Mouse (Mus musculus) myocyte (in vitro differentiated cells): ENCODE measurements around the gene Ube2ql1. TPM values are rescaled to one million over a fixed set of nuclear protein-coding genes. Genes with fewer than 3 reads are reported as not detected.

Source experiments
- H3K27me3 ChIP-seq: one replicate; pipeline ENCODE4 v1.6.1; 2011; ENCODE audit not compliant: control insufficient read depth, insufficient read depth, insufficient read length
- H3K36me3 ChIP-seq: one replicate; pipeline ENCODE4 v1.6.1; 2011; ENCODE audit not compliant: control insufficient read depth, insufficient read depth
- H3K4me2 ChIP-seq: one replicate; pipeline ENCODE4 v1.6.1; 2011; ENCODE audit warnings: low read depth, control low read depth
- H3K4me3 ChIP-seq: one replicate; pipeline ENCODE4 v1.5.1; 2011; ENCODE audit warnings: mild to moderate bottlenecking, control low read depth, moderate library complexity
- H3K79me2 ChIP-seq: one replicate; pipeline ENCODE4 v1.6.1; 2011; ENCODE audit not compliant: control insufficient read depth, insufficient read depth
- H3ac ChIP-seq: one replicate; pipeline ENCODE4 v1.6.1; 2011; ENCODE audit not compliant: control insufficient read depth, insufficient read length
- CEBPB ChIP-seq: IDR thresholded peaks from 2 replicates; pipeline ENCODE4 v1.6.1; 2011; ENCODE audit warnings: mild to moderate bottlenecking, moderate library complexity; ENCODE audit not compliant: poor library complexity, insufficient read depth, severe bottlenecking
- E2F4 ChIP-seq: IDR thresholded peaks from one replicate; pipeline ENCODE4 v1.6.1; 2011; ENCODE audit warnings: mild to moderate bottlenecking, control low read depth, moderate library complexity; ENCODE audit not compliant: insufficient read depth
- MAX ChIP-seq: IDR thresholded peaks from one replicate; pipeline ENCODE4 v1.6.1; 2011; ENCODE audit warnings: low read depth, mild to moderate bottlenecking, control low read depth
- MYOD1 ChIP-seq, 3 experiments: IDR thresholded peaks; one replicate each; pipeline ENCODE4 v1.6.1; 2011; ENCODE audit warnings: control low read depth in 2 of 3, low read depth in 2 of 3, mild to moderate bottlenecking in 2 of 3, moderate library complexity in 1 of 3; ENCODE audit not compliant: insufficient read length in 2 of 3, control insufficient read depth in 1 of 3
- MYOG ChIP-seq, 3 experiments: IDR thresholded peaks; one replicate each; pipeline ENCODE4 v1.6.1; 2011; ENCODE audit warnings: control low read depth in 2 of 3, low read depth in 2 of 3, mild to moderate bottlenecking in 2 of 3; ENCODE audit not compliant: insufficient read length in 2 of 3, control insufficient read depth in 1 of 3, insufficient read depth in 1 of 3
- POLR2A ChIP-seq: IDR thresholded peaks from one replicate; pipeline ENCODE4 v1.6.1; 2011; ENCODE audit warnings: low read depth, mild to moderate bottlenecking, control low read depth, moderate library complexity; ENCODE audit not compliant: insufficient read length
- POLR2AphosphoS2 ChIP-seq: IDR thresholded peaks from one replicate; pipeline ENCODE4 v1.6.1; 2011; ENCODE audit warnings: low read depth, control low read depth; ENCODE audit not compliant: insufficient read length
- REST ChIP-seq: IDR thresholded peaks from one replicate; pipeline ENCODE4 v1.6.1; 2011; ENCODE audit warnings: mild to moderate bottlenecking, control low read depth, moderate library complexity; ENCODE audit not compliant: insufficient read depth, insufficient read length
- SRF ChIP-seq: IDR thresholded peaks from one replicate; pipeline ENCODE4 v1.6.1; 2011; ENCODE audit warnings: low read depth; ENCODE audit not compliant: control insufficient read depth, insufficient read length
- TCF12 ChIP-seq: IDR thresholded peaks from one replicate; pipeline ENCODE4 v1.6.1; 2011; ENCODE audit warnings: mild to moderate bottlenecking, control low read depth; ENCODE audit not compliant: poor library complexity, insufficient read depth, severe bottlenecking
- TCF3 ChIP-seq: IDR thresholded peaks from one replicate; pipeline ENCODE4 v1.6.1; 2011; ENCODE audit warnings: low read depth, control low read depth; ENCODE audit not compliant: insufficient read length
- USF1 ChIP-seq: IDR thresholded peaks from one replicate; pipeline ENCODE4 v1.6.1; 2011; ENCODE audit warnings: low read depth, mild to moderate bottlenecking, control low read depth, moderate library complexity
- polyA plus RNA-seq: library from polyadenylated mRNA; unstranded; fragments of >200 nt; fragmentation: generic; extraction: Trizol; gene quantifications from one replicate; pipeline ENCODE4 v1.2.1, GENCODE M21; 2012; ENCODE audit warnings: missing spikeins

The Ube2ql1 gene
- polyA plus RNA-seq, 1 experiment, result 0.02 TPM

DNA sequence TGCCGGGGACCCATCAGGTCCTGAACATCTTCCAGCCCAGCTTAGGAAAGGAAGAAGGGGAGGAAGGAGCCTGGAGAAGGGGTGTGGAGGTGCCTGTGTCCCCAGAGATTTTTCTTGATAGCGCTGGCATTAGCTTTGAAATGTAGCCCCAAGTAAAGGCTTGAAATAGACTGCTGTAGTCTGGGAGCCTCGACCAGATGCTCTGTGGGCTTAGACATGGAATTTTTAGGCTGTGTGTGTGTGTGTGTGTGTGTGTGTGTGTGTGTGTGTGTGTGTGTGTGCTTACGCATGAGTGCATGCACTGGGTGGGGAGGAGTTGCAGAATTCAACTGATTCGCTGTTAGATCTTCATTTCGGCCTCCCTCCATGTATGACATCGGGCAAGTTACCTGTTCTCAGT is 31.5 kb downstream of the Ube2ql1 start:
- no peak overlapping the region for H3K4me3 ChIP-seq
- no peak overlapping the region for H3ac ChIP-seq
- no peak overlapping the region for H3K4me2 ChIP-seq
- H3K79me2 ChIP-seq, result no peaks in the 10 kb centered on the region
- H3K36me3 ChIP-seq, result no peaks in the 10 kb centered on the region
- peaks cover 12% of the 10 kb centered on the region for H3K27me3 ChIP-seq
- TF ChIP-seq REST, result no peak
- no peak for TF ChIP-seq POLR2AphosphoS2
- no peak for TF ChIP-seq CEBPB
- no peak for TF ChIP-seq TCF3
- no peak for TF ChIP-seq E2F4
- TF ChIP-seq MYOG (IDR thresholded peaks at IDR 0.05; ENCODE audit: control insufficient read depth in 1 of 3, insufficient read depth in 1 of 3, insufficient read length in 2 of 3, low read depth in 2 of 3), result no peak
- TF ChIP-seq POLR2A, result no peak
- no peak for TF ChIP-seq MYOD1 (IDR thresholded peaks at IDR 0.05; ENCODE audit: control insufficient read depth in 1 of 3, insufficient read length in 2 of 3, low read depth in 2 of 3)

DNA sequence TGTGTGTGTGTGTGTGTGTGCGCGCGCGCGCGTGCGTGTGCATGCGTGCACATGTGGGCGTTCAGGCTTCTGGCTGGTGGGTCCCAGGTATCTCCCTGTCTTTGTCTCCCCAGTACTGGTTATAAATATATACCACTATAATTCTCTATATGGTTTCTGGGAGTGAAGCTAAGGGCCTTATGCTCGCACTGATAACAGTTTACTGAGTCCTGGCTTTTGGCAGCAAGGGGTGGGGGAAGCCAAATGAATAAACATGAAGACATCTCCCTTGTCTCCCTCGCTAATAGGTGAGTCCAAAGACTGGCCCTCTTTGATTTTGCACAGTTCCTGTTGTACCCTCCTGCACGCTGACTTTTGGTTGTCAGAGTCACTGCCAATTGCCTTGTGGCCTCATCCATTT is 32.2 kb downstream of the Ube2ql1 start:
- no peaks in the 10 kb centered on the region for H3K36me3 ChIP-seq
- no peak overlapping the region for H3ac ChIP-seq
- H3K4me2 ChIP-seq, result no peak overlapping the region
- H3K79me2 ChIP-seq, result no peaks in the 10 kb centered on the region
- H3K4me3 ChIP-seq, result no peak overlapping the region
- TF ChIP-seq POLR2AphosphoS2, result no peak
- TF ChIP-seq POLR2A, result no peak
- no peak for TF ChIP-seq USF1
- no peak for TF ChIP-seq E2F4
- no peak for TF ChIP-seq MYOG (IDR thresholded peaks at IDR 0.05; ENCODE audit: control insufficient read depth in 1 of 3, insufficient read depth in 1 of 3, insufficient read length in 2 of 3, low read depth in 2 of 3)
- TF ChIP-seq MAX, result no peak
- no peak for TF ChIP-seq MYOD1 (IDR thresholded peaks at IDR 0.05; ENCODE audit: control insufficient read depth in 1 of 3, insufficient read length in 2 of 3, low read depth in 2 of 3)
- TF ChIP-seq TCF12, result no peak
- no peak for TF ChIP-seq SRF
- no peak for TF ChIP-seq CEBPB
- no peak for TF ChIP-seq TCF3
- no peak for TF ChIP-seq REST
- peaks cover 14% of the 10 kb centered on the region for H3K27me3 ChIP-seq

DNA sequence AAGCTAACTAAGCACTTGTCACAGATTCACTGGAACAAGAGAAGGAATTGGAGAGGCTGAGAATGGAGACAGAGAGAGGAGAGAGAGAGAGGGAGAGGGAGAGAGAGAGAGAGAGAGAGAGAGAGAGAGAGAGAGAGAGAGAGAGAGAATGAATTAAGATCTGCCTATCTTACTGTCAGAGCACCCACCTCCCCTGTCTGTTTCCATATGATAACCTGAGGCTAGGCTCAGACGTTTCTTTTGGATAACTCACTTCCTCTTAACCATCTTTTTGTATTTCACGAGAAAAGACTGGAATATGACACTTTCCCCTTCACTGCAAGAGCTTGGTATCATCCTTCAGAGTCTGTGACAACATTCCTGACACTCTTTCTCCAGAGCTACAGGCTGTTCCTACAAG is 32.8 kb downstream of the Ube2ql1 start:
- Histone ChIP-seq H3ac (no peak overlapping the region), H3K4me2 (no peak overlapping the region), H3K79me2 (no peaks in the 10 kb centered on the region), H3K36me3 (no peaks in the 10 kb centered on the region), H3K4me3 (no peak overlapping the region), H3K27me3 (peaks cover 14% of the 10 kb centered on the region)
- TF ChIP-seq TCF12, result no peak
- no peak for TF ChIP-seq SRF
- TF ChIP-seq MYOG (IDR thresholded peaks at IDR 0.05; ENCODE audit: control insufficient read depth in 1 of 3, insufficient read depth in 1 of 3, insufficient read length in 2 of 3, low read depth in 2 of 3), result no peak
- TF ChIP-seq CEBPB, result no peak
- no peak for TF ChIP-seq REST
- no peak for TF ChIP-seq USF1
- TF ChIP-seq TCF3, result no peak
- no peak for TF ChIP-seq POLR2AphosphoS2
- TF ChIP-seq MAX, result no peak
- TF ChIP-seq MYOD1 (IDR thresholded peaks at IDR 0.05; ENCODE audit: control insufficient read depth in 1 of 3, insufficient read length in 2 of 3, low read depth in 2 of 3), result no peak
- no peak for TF ChIP-seq POLR2A
- no peak for TF ChIP-seq E2F4

GRCm38 (mm10) chr13:69703505-69703904 is 36.2 kb downstream of the Ube2ql1 start:
- Histone ChIP-seq H3K4me3 (no peak overlapping the region), H3K27me3 (peaks cover 14% of the 10 kb centered on the region), H3K4me2 (no peak overlapping the region), H3K79me2 (no peaks in the 10 kb centered on the region), H3K36me3 (no peaks in the 10 kb centered on the region), H3ac (no peak overlapping the region)
- TF ChIP-seq USF1 (no peak), MAX (no peak), SRF (no peak), POLR2A (no peak), MYOD1 (IDR thresholded peaks at IDR 0.05; ENCODE audit: control insufficient read depth in 1 of 3, insufficient read length in 2 of 3, low read depth in 2 of 3) (no peak), POLR2AphosphoS2 (no peak), CEBPB (no peak), E2F4 (no peak), TCF3 (no peak), MYOG (IDR thresholded peaks at IDR 0.05; ENCODE audit: control insufficient read depth in 1 of 3, insufficient read depth in 1 of 3, insufficient read length in 2 of 3, low read depth in 2 of 3) (no peak), TCF12 (no peak), REST (no peak)

GRCm38 (mm10) chr13:69701397-69701796 is 38.3 kb downstream of the Ube2ql1 start:
- H3ac ChIP-seq, result no peak overlapping the region
- H3K36me3 ChIP-seq, result no peaks in the 10 kb centered on the region
- no peak for TF ChIP-seq MYOG (IDR thresholded peaks at IDR 0.05; ENCODE audit: control insufficient read depth in 1 of 3, insufficient read depth in 1 of 3, insufficient read length in 2 of 3, low read depth in 2 of 3)
- H3K4me2 ChIP-seq, result no peak overlapping the region
- H3K4me3 ChIP-seq, result no peak overlapping the region
- H3K79me2 ChIP-seq, result no peaks in the 10 kb centered on the region
- peaks cover 14% of the 10 kb centered on the region for H3K27me3 ChIP-seq
